Mouse (Mus musculus): ENCODE results near the gene Med13l. TPM values are rescaled to one million over a fixed set of nuclear protein-coding genes. Genes with fewer than 3 reads are reported as not detected.
A peak's percentile ranks its signal among the peaks of the same experiment; 100 is the strongest.

The Med13l gene
- total and polyA plus RNA-seq, 3 experiments, result 2.0 to 11.0 (median 10.1) TPM

- Histone ChIP-seq H3K36me3 (replicated peaks in 1 of 2; ENCODE audit: control insufficient read depth in 1 of 2, insufficient read depth in 1 of 2, low read length in 1 of 2) (peaks cover 87 to 100% of the 10 kb centered on the region in 2 experiments), H3K9me3 (replicated peaks; ENCODE audit: low read length) (no peaks in the 10 kb centered on the region), H3K4me3 (replicated peaks in 1 of 3; ENCODE audit: low read depth in 2 of 3, low read length in 2 of 3, poor library complexity in 1 of 3) (no peak overlapping the region), H3K79me2 (replicated peaks; ENCODE audit: control insufficient read depth, extremely low read depth, insufficient read depth, poor library complexity, severe bottlenecking) (no peaks in the 10 kb centered on the region), H3K4me1 (ENCODE audit: control insufficient read depth in 1 of 2, insufficient read depth in 2 of 2) (no peaks in the 10 kb centered on the region), H3K27ac (ENCODE audit: insufficient read depth, low read depth) (no peak overlapping the region), H3K9ac (ENCODE audit: insufficient read depth, low read depth) (no peak overlapping the region), H3K4me2 (ENCODE audit: insufficient read depth, low read depth, poor library complexity, severe bottlenecking) (no peak overlapping the region), H3K27me3 (replicated peaks) (no peaks in the 10 kb centered on the region)
- no peak for DNase-seq (ENCODE audit: extremely low read depth)
- TF ChIP-seq ETS1 (conservative IDR thresholded peaks at IDR 0.05; ENCODE audit: low read depth, low read length) (no peak), GABPA (IDR thresholded peaks at IDR 0.05; ENCODE audit: insufficient replicate concordance, low read depth, low read length) (no peak), CHD2 (IDR thresholded peaks at IDR 0.05; ENCODE audit: low read length) (no peak), ELF1 (IDR thresholded peaks at IDR 0.05; ENCODE audit: low read depth, low read length) (no peak), CHD1 (IDR thresholded peaks at IDR 0.05; ENCODE audit: low read depth, low read length) (no peak)
- dilution Hi-C loops (cut with MboI; ENCODE audit: extremely low pct_ligation_motif_present, extremely low pct_unique_long_range_greater_than_20kb, low sequenced_read_pairs) (no loop called here), in situ Hi-C loops (cut with MboI; ENCODE audit: low pct_ligation_motif_present, low pct_unique_long_range_greater_than_20kb, low sequenced_read_pairs) (no loop called here)
These were observed 193.8 kb downstream of the Med13l start for GRCm38 (mm10) chr5:118754191-118754759.

DNA sequence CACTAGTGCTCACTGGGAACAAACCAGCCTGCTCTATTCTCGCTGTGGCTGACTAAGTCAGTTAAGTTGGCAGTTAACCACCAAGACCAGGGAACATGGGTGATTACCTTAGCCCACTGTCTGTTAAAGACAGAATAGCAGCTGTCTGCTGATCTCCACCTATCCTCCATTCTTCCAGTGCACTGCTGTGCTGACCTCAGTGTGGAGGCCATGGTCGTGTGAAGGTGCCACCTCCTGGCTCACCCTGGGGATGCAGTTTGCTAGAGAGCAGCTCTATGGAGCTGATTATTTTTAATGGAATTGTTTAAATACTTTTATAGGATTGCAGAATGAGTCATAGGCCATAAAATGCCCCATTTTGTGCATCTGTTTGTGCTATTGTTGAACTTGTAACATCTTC, 195.6 kb downstream of the Med13l start:
- in situ Hi-C loops (cut with MboI; ENCODE audit: low pct_ligation_motif_present, low pct_unique_long_range_greater_than_20kb, low sequenced_read_pairs), result no loop called here
- Histone ChIP-seq H3K9ac (ENCODE audit: insufficient read depth, low read depth) (no peak overlapping the region), H3K4me1 (ENCODE audit: control insufficient read depth in 1 of 2, insufficient read depth in 2 of 2) (peaks cover 0 to 3% of the 10 kb centered on the region in 2 experiments; a peak in 1 of 4 replicates), H3K27me3 (replicated peaks) (no peaks in the 10 kb centered on the region), H3K36me3 (replicated peaks in 1 of 2; ENCODE audit: control insufficient read depth in 1 of 2, insufficient read depth in 1 of 2, low read length in 1 of 2) (peaks cover 82 to 100% of the 10 kb centered on the region in 2 experiments), H3K27ac (ENCODE audit: insufficient read depth, low read depth) (no peak overlapping the region), H3K79me2 (replicated peaks; ENCODE audit: control insufficient read depth, extremely low read depth, insufficient read depth, poor library complexity, severe bottlenecking) (no peaks in the 10 kb centered on the region), H3K4me3 (replicated peaks in 1 of 3; ENCODE audit: low read depth in 2 of 3, low read length in 2 of 3, poor library complexity in 1 of 3) (no peak overlapping the region), H3K4me2 (ENCODE audit: insufficient read depth, low read depth, poor library complexity, severe bottlenecking) (no peak overlapping the region), H3K9me3 (replicated peaks; ENCODE audit: low read length) (no peaks in the 10 kb centered on the region)
- TF ChIP-seq EP300 (IDR thresholded peaks at IDR 0.05; ENCODE audit: low read length) (no peak), CTCF (conservative IDR thresholded peaks at IDR 0.05 in 1 of 2, IDR thresholded peaks at IDR 0.05 in 1 of 2; ENCODE audit: low read depth in 2 of 2, low read length in 2 of 2) (peak in 1 of 2 experiments; percentile 33; a peak in 2 of 4 replicates), UBTF (IDR thresholded peaks at IDR 0.05; ENCODE audit: low read depth, low read length) (no peak), RAD21 (IDR thresholded peaks at IDR 0.05; ENCODE audit: low read depth, low read length) (peak; percentile 3), SMC3 (IDR thresholded peaks at IDR 0.05; ENCODE audit: low read depth, low read length) (0 out of 2 replicates have a peak, but pooled peaks have one; percentile 21)
- dilution Hi-C loops (cut with MboI; ENCODE audit: extremely low pct_ligation_motif_present, extremely low pct_unique_long_range_greater_than_20kb, low sequenced_read_pairs), result no loop called here
- DNase-seq (ENCODE audit: extremely low read depth), result no peak

GRCm38 (mm10) chr5:118757396-118758301, 197.2 kb downstream of the Med13l start:
- no peak for DNase-seq (ENCODE audit: extremely low read depth)
- TF ChIP-seq MXI1 (IDR thresholded peaks at IDR 0.05; ENCODE audit: low read depth, low read length) (no peak), PAX5 (IDR thresholded peaks at IDR 0.05; ENCODE audit: low read length) (no peak), TBP (conservative IDR thresholded peaks at IDR 0.05; ENCODE audit: low read depth, low read length) (no peak), MAX (IDR thresholded peaks at IDR 0.05; ENCODE audit: low read length) (no peak), EP300 (IDR thresholded peaks at IDR 0.05; ENCODE audit: low read length) (no peak), IRF4 (IDR thresholded peaks at IDR 0.05; ENCODE audit: low read depth, low read length) (no peak), KAT2A (IDR thresholded peaks at IDR 0.05; ENCODE audit: insufficient replicate concordance, low read length) (no peak), JUN (IDR thresholded peaks at IDR 0.05; ENCODE audit: insufficient read depth, low read depth, low read length) (no peak), ZMIZ1 (IDR thresholded peaks at IDR 0.05; ENCODE audit: low read depth, low read length) (no peak), CHD1 (IDR thresholded peaks at IDR 0.05; ENCODE audit: low read depth, low read length) (no peak), POLR2A (IDR thresholded peaks at IDR 0.05; ENCODE audit: low read depth, low read length) (no peak), USF1 (IDR thresholded peaks at IDR 0.05; ENCODE audit: low read depth, low read length) (no peak), E2F4 (IDR thresholded peaks at IDR 0.05; ENCODE audit: insufficient replicate concordance, low read depth, low read length) (no peak), POLR2AphosphoS2 (IDR thresholded peaks at IDR 0.05; ENCODE audit: low read depth, low read length) (no peak), NRF1 (IDR thresholded peaks at IDR 0.05; ENCODE audit: low read depth, low read length) (no peak), HCFC1 (IDR thresholded peaks at IDR 0.05; ENCODE audit: low read depth, low read length) (no peak)

More at GRCm38 (mm10) chr5:118757396-118758301, 197.2 kb downstream of the Med13l start:
- Histone ChIP-seq H3K36me3 (replicated peaks in 1 of 2; ENCODE audit: control insufficient read depth in 1 of 2, insufficient read depth in 1 of 2, low read length in 1 of 2) (peaks cover 85 to 100% of the 10 kb centered on the region in 2 experiments), H3K9me3 (replicated peaks; ENCODE audit: low read length) (no peaks in the 10 kb centered on the region), H3K79me2 (replicated peaks; ENCODE audit: control insufficient read depth, extremely low read depth, insufficient read depth, poor library complexity, severe bottlenecking) (no peaks in the 10 kb centered on the region), H3K27me3 (replicated peaks) (no peaks in the 10 kb centered on the region), H3K4me3 (replicated peaks in 1 of 3; ENCODE audit: low read depth in 2 of 3, low read length in 2 of 3, poor library complexity in 1 of 3) (no peak overlapping the region), H3K9ac (ENCODE audit: insufficient read depth, low read depth) (no peak overlapping the region), H3K4me2 (ENCODE audit: insufficient read depth, low read depth, poor library complexity, severe bottlenecking) (no peak overlapping the region), H3K4me1 (ENCODE audit: control insufficient read depth in 1 of 2, insufficient read depth in 2 of 2) (peaks cover 0 to 7% of the 10 kb centered on the region in 2 experiments; a peak in 1 of 4 replicates), H3K27ac (ENCODE audit: insufficient read depth, low read depth) (no peak overlapping the region)
- dilution Hi-C loops (cut with MboI; ENCODE audit: extremely low pct_ligation_motif_present, extremely low pct_unique_long_range_greater_than_20kb, low sequenced_read_pairs) (no loop called here), in situ Hi-C loops (cut with MboI; ENCODE audit: low pct_ligation_motif_present, low pct_unique_long_range_greater_than_20kb, low sequenced_read_pairs) (no loop called here)
